Mouse (Mus musculus): ENCODE results near the gene Itpr2.

The Itpr2 gene

DNA sequence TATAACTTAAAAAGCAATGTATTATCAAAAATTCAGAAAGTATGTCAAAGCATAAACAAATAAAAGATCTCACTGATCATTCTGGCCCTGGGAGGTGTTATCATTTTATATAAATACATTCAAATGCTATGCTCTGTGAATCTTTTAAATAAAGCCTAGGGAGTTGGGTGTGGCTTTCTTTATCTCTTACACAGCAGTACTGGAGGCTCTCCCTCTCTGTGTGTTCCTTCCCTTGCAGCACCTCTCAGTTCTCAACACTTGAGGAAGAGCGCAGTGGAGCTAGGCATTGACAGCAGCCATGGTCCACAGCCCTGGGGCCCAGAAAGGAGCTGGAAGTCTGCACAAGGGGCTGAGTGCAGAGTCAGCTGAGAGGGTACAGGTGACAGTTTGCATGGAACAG is 192.7 kb downstream of the Itpr2 start:
- no peak for DNase-seq (ENCODE audit: low spot score)

- no peak for DNase-seq (ENCODE audit: low spot score)
Measured at GRCm38 (mm10) chr6:146305995-146306394, 196.0 kb downstream of the Itpr2 start.

DNA sequence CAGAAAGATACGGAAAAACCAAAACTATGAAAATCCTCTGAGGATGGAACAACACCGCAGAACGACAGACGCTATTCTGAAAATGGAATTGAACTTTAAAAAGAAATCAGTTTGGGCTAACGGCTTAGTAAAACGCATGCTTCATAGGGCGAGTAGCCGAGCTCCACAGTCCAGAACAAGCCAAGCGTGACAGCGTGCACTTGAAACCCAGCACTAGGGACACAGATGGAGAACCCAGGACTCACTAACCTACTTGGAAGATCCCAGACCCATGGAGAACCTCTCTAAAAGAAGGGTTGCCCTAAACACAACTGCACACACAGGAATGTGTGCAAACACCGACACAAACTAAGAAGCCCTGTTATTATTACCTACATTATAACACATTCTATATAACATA is 197.9 kb downstream of the Itpr2 start:
- DNase-seq (ENCODE audit: low spot score): no peak

DNA sequence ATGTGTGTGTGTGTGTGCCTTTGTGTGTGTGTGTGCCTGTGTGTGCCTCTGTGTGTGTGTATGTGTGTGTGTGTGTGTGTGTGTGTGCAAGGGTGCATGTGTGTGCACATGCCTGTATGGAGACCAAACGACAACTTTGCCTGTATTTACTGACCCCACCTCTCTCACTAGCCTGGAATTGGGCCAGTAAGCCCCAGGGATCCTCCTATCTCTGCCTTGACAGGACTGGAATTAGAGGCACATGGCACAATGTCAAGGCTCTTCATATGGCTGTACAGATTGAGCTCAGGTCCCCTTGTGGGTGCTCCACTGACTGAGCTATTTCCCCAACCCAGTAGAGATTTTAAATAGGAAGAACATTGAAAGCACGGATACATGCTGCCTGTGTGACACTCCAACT is 198.7 kb downstream of the Itpr2 start:
- DNase-seq (ENCODE audit: low spot score): no peak

GRCm38 (mm10) chr6:146302574-146303130 is 199.4 kb downstream of the Itpr2 start:
- no peak for DNase-seq (ENCODE audit: low spot score)

DNA sequence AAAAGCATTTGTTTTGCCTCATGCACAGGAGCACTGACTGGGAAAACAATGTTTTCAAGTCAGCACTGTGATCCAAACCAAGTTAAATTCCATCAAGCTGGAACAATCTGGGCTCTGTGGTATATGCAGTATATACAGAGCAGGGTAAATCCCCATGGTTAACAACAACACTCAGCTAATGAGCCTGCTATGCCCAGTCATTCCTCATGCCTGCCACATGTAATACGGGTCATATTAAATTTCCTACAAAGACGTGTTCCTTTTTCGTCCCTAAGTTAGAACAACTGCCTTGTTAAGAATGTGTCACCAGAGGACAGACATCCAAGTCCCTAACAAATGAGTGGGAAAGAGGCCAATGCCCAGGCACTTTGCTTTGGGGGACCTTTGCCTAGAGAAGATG is 199.9 kb downstream of the Itpr2 start:
- DNase-seq (ENCODE audit: low spot score): no peak

DNA sequence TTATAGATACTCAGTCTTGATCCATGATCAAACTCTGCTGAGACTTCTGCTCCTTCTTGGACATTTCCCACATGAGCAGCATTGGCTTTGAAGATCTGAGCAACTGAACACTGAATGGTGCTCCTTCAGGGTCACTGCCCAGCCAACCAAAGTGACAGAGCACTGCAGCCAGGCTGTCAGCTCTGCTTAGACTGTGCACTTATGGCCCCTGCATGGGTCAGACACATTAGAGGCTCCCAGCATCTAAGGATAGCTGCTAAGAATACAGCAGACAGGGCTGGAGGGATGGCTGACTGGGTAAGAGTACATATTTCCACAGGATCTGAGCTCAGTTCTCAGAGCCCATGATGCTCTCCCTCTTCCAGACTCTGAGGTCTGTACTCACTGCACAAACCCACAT is 201.1 kb downstream of the Itpr2 start:
- DNase-seq (ENCODE audit: low spot score): no peak

- no peak for DNase-seq (ENCODE audit: low spot score)
Measured at GRCm38 (mm10) chr6:146298712-146299111, 203.3 kb downstream of the Itpr2 start.

DNA sequence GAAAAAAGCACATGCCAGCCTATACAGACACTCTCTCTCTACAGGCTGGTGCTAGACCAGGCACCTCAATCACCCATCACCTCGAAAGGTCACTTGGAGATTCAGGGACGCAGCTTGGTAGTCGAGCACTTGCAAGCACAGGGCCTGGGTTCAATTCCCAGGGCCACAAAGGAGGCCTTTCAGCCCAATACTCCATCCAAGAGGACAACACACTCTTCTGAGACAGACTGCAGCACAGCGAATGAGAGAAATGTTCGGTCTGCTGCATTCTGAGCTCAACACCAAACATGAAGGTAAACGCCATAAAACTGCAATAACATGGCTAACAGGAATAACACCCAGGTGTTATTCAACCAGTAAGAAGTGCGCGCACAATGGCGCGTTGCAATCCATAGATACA is 211.0 kb downstream of the Itpr2 start:
- no peak for DNase-seq (ENCODE audit: low spot score)

- DNase-seq (ENCODE audit: low spot score): no peak
Measured at GRCm38 (mm10) chr6:146289801-146290200, 212.2 kb downstream of the Itpr2 start.

GRCm38 (mm10) chr6:146288266-146288665 is 213.8 kb downstream of the Itpr2 start:
- DNase-seq (ENCODE audit: low spot score): no peak

DNA sequence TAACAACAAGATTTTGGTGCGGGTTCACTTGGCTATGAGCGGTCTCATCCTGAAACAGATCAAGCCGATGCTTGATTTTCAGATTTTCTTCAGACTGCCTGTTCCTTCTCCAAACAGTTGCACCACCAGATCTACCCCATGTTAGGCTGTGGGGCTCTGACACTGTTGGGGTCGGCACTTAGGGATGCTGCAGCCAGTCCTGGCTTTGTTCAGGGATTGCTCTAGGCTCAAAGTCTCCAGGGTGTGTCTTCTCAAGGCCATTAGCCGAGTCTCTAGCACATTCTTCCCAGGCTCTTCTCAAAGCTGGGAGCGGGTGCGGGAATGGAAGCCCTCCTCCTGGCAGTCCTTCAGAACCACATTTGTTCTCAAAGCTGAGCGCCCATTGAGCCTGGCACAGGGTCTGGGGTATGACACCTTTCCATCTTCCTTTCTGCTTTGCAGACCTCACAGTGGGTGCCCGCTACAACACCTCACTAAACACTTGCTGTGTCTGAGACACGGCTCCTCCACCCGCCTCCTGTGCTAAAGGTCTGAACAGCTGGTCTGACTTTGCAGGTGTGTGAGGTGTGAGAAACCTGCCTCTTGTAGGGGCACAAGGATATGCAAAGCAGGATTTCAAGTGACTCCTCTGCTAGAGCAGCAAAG is 217.0 kb downstream of the Itpr2 start:
- DNase-seq (ENCODE audit: low spot score): no peak

- DNase-seq (ENCODE audit: low spot score): no peak
Measured at GRCm38 (mm10) chr6:146283981-146284380, 218.0 kb downstream of the Itpr2 start.

- no peak for DNase-seq (ENCODE audit: low spot score)
Measured at GRCm38 (mm10) chr6:146282061-146282659, 219.9 kb downstream of the Itpr2 start.

- DNase-seq (ENCODE audit: low spot score): no peak
Measured at GRCm38 (mm10) chr6:146281176-146281899, 220.7 kb downstream of the Itpr2 start.

- no peak for DNase-seq (ENCODE audit: low spot score)
Measured at GRCm38 (mm10) chr6:146273256-146273655, 228.8 kb downstream of the Itpr2 start.

DNA sequence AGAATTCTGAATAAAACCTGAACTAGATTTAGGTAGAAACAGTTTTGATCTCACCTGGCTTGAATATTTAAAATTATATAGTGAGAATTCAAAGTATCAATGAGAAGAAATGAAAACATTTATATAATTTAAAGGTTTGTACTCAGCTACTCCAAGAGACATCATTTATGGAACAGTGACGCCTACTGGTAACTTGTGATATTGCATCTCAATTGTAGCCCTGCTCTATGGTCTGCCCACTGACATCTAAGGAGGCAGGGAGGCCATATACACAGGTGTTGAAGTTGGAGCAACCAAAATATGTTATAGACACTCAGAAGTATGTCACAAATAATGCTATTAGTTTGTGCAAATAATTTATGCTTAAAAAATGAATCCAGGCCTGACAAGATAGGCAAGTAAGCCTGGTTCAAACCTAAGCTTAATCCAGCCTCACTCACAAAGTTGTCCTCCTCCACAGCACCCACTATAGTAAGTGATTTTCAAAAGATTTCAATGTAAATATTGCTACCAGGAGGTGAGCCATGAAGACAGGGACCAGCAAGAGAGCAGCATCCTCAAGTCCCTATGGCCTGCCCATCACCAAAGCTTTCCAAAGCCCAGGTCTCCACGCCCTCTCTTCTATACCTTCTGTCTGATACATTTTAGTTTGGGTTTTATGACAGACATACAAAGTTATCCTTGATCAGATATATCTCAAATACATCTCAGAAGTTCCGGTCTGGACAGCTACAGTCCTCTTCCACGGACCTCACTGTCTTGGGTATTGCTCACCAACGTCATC is 229.6 kb downstream of the Itpr2 start:
- no peak for DNase-seq (ENCODE audit: low spot score)

DNA sequence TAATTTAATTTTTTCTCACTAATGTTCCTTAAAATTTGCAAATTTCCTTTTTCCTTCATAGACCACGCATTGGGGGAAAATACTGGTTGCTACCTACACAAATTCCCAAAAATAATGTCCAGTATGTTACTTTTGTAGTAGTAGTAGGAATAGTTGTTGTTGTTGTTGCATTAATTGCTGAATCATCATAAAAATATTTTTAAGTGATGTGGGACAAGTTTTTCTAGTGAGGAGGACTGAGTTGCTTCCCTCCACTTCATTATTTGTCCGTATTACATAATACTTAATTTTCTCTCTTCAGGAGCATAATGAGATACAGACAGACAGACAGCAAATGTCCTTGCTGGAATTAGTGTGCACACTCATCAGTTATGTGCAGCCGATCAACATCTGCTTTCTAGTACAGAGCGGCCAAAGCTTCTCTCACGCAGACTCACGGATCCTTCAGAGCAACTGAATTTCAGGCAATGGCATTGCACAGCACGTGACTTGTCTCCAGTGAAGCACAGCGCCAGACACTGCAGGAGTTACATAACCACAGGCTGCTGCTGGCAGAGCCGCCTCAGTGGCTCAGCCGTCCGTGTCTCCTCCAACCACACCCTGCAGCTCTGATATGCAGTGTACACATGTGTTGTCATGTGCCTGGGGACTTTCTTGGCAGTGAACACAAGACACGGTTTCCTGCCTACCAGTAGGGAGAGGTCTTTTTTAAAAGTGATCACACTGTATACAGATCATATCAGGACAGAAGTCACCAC is 231.1 kb downstream of the Itpr2 start:
- DNase-seq (ENCODE audit: low spot score): peak; percentile 59

DNA sequence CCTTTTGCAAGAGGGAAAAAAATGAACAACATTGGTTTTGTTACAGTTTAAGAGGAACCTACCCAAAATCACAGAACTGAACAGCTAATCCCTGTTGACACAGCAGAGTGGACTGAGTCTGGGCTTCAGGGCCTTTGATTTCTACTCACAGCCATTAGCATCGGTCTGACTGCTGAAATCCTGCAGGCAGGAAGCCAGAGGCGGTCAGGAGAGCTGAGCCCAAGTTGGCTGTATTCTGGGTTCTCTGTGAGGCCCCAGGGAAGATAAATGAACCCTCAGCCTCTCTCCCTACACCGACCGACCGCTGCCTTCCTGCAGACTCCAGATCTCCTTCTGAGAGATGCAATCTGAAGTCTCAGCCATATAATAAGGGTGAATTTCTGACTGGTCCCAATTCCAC is 231.9 kb downstream of the Itpr2 start:
- DNase-seq (ENCODE audit: low spot score): no peak

GRCm38 (mm10) chr6:146269291-146269690 is 232.7 kb downstream of the Itpr2 start:
- DNase-seq (ENCODE audit: low spot score): no peak

GRCm38 (mm10) chr6:146260674-146261376 is 241.2 kb downstream of the Itpr2 start:
- no peak for DNase-seq (ENCODE audit: low spot score)
